Mouse (Mus musculus): ENCODE measurements at regions not wholly inside any gene's neighbourhood (a gene's known extent, or its start where the extent isn't known, plus 50 kb on each side); places are given as distances from the start of the nearest gene placed in this dataset.

DNA sequence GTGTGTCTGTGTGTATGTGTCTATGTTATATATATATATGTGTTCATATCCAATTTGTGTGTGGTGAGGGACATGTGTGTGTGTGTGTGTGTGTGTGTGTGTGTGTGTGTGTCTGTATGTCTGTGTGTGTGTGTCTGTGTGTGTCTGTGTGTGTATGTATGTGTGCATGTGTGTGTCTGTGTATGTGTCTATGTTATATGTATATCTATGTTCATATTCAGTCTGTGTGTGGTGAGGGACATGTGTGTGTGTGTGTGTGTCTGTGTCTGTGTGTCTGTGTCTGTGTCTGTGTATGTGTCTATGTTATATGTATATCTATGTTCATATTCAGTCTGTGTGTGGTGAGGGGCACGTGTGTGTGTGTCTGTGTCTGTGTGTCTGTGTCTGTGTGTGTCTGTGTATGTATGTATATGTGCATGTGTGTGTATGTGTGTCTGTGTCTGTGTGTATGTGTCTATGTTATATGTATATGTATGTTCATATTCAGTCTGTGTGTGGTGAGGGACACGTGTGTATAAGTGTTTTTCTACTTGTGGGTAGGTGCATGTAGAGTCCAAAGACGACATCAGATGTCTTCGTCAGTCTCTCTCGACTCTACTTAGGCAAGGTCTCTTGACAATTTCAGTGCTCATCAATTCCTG is 370.5 kb upstream of the Slc7a11 start:
- DNase-seq (ENCODE audit: low spot score in 2 of 2), result no peak

DNA sequence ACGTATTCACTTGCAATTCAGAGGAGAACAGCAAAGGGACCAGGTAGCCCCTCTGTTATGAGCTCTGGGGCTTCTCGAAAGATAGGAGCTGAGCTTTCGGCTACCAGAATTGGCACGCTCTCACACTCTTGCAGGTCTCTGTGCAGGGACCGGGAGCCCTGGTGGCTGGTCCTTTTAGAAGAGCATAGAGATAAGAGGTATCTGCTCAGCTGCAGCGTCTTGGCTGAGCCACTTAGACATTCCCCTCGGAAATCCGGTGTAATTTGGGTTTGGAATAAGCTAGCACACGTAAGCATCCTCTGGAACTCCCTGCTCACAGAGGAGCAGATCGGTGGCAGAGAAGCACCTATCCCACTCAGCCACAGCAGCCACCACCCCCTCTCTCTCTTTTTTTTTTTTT is 372.3 kb upstream of the Slc7a11 start:
- DNase-seq (ENCODE audit: low spot score in 2 of 2), result no peak

DNA sequence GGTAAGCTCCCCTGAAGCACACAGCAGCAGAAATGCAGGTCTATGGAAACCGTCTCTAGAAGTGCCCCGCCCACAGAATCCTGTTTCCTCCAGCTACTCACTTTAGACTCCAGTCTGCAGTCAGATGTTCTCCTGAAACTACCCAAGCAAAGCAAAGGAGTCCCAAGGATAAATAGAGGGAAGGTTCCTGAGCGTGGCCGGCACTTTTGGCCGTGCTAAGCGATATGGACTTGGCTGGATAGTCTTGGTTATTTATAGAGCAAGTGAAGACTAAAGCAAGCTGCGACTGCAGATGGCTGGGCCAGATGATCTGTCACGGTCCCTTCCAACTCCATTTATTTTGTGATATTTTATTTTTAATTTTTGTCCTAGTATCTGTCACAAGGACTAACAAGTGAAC is 373.1 kb upstream of the Slc7a11 start:
- DNase-seq (ENCODE audit: low spot score in 2 of 2), result no peak

DNA sequence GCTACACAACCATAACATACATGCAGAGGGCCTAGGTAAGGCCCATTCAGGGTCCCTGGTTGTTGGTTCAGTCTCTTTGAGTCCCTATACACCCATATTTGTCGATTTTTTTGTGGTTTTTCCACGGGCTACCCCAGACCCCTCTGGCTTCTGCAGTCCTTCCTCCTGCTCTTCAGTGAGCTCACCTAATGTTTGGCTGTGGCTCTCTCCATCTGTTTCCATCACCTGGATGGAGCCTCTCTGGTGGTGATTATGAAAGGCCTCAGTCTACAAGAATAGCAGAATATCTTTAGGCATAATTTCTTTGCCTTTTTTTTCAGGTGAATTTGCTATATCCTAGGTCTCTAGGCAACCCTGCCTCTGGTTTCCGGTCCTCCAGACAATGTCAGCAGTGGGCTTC is 373.9 kb upstream of the Slc7a11 start:
- no peak for DNase-seq (ENCODE audit: low spot score in 2 of 2)

DNA sequence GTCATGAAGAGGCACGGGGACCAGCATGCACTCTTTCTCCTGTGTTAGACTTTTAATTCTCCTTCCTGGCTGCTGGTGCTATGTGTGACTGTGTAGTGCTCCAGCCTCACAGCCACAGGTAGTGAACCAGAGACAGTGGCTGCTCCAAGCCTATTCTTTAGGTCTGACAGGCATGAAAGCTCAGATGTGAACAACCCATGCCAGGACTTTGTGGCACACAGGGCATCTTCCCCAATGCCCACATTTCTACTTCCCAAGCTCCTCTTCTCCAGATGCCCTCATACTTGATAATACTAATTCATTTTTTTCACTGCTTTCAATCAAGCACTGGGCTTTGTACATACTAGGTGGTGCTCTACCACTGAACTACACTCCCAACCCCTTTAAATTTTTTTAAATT is 377.4 kb upstream of the Slc7a11 start:
- DNase-seq (ENCODE audit: low spot score in 2 of 2), result no peak

DNA sequence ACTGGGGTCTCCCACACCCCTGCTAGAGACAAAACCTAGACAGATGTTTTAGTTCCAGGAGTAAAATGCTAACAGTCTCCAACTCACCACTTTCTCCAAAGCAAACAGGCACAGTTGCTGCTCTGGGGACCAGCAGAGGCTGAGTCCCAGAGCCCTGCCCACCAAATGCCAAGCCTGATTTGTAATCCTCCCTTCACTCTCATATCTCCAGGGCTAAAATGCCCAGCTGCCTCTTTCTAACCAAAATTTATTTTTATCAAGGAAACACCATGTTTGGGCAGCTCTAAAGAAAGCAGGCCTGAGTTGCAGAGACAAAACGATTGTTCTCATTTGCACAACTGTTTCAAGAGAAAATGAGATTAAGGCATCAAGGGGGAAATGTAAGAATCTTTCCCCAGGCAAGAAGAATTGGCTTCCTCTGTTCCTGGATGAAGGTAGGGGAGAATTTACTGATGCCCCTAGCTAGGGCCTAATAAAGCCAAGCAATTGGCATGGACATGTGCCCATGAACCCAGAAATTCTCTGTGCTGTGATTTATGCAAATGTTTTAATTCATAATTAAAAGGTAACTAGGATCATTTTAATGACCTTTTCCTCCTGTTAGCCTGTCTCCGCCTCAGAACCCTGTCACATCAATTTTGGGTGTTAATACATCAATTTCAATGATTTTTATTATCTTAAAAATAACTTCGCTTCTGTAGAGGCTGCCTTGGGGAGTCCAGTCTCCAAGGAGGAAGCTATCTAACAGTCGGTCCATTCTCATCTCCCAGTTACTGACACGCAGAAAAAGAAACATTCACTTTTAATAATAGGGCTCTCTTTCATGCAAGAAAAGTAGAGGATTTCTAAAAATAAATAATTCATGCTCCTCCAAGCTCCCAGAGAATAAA is 382.4 kb upstream of the Slc7a11 start:
- no peak for DNase-seq (ENCODE audit: low spot score in 2 of 2)

DNA sequence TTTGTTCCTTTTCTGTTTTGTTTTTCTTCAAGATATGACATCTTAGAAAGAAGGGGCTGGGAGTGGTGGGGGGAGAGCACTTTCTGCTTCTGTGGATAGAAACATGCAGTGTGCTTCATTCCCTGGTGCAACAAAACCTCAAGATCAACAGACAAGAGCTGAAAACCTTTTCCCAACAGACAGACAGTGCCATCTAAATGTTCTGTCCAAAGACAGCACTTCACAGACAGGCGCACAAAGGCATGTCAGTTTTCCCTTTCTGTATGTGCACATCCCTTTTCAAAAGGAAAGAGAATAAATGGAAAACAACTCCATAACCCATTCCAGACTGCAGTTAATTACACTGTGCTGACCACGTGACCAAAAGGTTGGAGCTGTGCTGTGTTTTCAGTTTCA is 383.0 kb upstream of the Slc7a11 start:
- DNase-seq (ENCODE audit: low spot score in 2 of 2), result no peak

DNA sequence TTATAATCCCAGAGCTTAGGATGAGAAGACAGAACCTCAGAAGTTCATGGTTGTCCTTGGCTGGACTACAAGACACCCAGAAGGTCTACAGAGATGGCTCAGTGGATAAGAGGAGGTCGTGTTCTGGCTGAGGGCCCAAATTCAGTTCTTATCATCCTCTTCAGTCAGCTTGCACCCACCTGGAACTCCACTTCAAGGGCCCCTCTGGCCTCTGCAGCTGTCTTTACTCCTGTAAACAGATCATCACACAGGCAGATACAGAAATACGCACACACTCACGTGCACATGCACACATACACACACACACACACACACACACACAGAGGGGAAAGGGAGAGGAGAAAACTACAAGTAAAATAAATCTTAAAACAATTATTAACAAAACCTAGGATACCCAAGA is 385.8 kb upstream of the Slc7a11 start:
- DNase-seq (ENCODE audit: low spot score in 2 of 2), result no peak

DNA sequence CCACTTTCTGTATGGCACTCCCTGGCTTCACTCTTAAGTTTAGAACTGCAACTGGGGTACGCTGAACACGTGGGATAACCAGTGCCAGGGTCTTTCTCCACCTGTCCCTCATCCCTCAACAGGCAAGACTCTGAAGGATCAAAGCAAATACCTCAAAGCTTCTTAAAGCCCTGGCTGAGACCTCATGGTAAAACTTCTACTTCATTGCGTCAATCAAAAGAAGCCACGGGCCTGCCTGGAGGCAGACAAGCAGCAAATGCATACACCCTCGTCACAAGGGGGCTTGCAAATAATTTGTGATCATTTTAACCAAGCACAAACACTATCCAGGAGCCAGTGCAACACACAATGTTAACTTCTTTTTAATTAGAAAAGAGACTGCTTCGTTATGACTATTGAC is 387.0 kb upstream of the Slc7a11 start:
- no peak for DNase-seq (ENCODE audit: low spot score in 2 of 2)

DNA sequence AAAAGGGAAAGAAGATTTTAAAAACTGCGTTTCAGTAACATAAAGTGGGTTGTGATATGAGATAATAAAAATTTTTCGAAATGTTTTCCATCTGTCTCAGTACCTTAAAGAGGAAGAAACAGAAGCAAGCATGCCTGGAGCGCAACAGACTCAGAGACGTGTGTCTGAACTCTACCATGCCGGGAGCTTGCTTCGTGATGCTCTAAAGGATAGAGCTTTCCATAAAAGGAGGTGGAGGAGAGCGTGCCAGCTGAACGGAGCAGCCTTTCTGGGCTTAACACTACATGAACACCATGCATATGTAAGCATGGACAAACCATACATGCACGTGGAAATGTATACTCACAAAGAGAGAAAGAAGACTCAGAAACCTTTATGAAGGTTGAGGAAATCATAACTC is 387.5 kb upstream of the Slc7a11 start:
- no peak for DNase-seq (ENCODE audit: low spot score in 2 of 2)

DNA sequence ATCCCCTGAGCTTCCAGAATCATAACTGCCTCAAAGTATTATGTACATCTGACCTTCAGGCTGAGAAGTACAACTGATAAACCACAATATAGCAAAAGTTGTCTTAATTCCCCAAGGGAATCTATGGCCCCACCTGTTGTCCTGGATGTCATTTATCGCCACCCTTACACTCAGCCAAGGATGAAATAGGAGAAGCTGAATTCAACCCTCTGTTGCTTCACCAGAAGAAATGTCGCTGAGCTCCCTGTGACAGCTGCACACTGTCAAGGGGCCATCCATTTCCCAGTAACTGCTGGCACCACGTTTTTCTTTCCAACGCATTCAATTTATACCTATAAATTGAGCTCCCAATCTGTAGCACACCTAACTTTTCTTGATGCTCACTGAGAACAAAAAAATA is 382.0 kb upstream of the Noct start:
- no peak for DNase-seq (ENCODE audit: low spot score in 2 of 2)

DNA sequence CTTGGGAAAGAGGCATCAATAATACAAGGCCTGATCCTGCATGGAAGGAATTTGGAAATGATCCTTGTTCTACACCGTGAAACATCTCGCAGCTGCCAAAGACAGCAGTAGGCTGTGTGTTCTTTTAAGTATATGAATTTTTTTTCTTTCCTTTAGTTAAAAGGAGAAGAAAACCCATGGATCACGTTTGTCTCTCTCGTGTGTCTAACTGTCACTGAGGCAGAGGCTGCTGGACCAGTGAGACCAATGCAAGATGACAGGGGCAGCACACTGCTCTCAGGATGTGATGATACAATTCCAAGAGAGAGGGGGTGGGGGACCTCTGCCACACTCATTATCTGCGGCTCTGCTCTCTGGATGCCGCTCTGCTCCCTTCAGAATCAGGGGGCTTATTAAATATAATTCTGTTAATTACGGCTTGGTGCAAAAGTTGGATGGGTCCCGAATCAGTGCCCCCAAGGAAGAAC is 379.4 kb upstream of the Noct start:
- no peak for DNase-seq (ENCODE audit: low spot score in 2 of 2)

DNA sequence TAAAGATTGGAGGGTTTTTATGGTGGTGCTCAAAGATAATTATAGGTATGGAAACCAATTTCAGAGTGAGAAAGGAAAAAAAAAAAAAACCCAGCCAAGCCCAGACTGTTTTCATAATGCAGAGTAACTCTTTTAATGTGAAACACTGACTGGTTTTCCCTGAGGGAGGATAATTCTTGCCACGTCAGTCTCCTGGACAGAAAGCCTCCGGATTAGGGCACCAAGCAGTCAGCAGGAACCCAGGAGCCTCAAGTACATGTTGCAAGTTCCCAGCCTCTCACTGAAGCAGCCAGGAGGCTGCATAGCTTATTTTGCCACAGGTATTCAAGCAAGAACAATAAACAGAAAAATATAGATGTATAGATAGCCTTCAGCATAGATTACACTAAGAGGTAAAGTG is 378.9 kb upstream of the Noct start:
- no peak for DNase-seq (ENCODE audit: low spot score in 2 of 2)

DNA sequence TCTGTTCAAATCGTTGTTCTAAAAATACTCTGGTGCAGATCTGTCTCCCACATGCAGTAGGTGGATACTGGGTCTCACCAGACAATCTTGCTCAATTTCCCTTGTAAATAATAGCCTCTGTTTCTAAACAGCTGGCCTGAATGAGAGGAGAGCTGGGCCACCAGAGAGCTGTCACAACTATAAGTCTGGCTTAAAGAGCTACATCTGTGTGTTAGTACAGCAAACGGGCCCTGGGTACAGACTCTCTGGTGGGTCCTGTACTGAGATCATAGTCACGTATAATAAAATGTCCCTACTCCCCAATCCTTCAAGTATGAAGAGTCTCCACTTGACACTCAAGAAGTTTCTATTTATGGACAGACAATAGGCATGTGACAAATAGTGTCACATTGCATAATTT is 375.7 kb upstream of the Noct start:
- no peak for DNase-seq (ENCODE audit: low spot score in 2 of 2)

DNA sequence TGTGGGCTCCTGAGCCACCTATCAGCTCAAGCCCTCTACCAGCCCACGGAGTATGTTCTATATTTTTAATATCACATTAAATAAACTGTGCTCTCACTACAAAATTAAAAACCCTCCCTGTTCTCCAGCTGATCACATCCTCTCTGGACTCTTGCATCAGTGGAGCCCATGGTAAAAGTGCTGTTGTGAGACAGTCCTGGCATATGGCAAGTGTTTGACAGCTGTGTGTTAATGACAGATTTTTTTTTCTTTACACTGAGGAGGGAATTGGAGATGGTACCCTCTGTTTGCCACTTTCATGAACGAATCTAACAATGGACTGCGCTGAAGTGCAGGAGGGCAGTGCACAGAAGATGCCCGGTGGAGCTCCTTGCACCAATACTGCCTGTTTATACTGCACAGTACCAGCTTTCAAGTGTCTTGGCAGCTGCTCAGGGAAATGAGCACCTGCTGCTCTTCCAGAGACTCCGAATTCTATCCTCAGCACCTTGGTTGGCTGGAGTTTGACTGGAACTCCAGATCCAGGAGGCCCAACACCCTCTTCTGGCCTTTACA is 373.1 kb upstream of the Noct start:
- DNase-seq (ENCODE audit: low spot score in 2 of 2), result no peak

DNA sequence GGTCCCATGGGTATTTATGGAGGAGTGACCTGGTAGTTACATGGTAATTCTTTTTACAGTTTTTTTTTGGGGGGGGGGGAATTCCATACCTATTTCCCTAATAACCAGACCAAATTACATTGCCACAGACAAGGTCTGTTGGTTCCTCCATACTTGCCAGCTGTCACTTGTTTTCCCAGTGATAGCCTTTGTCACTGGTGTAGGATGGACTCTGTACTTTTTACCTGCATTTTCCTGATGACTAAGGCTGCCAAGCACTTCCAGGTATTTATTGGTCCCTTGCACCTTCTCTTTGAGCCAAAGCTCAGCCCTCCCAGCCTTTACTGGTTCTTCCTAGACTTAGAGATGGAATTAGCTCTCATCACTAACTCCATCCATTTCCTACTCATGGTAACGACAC is 357.1 kb upstream of the Noct start:
- no peak for DNase-seq (ENCODE audit: low spot score in 2 of 2)

DNA sequence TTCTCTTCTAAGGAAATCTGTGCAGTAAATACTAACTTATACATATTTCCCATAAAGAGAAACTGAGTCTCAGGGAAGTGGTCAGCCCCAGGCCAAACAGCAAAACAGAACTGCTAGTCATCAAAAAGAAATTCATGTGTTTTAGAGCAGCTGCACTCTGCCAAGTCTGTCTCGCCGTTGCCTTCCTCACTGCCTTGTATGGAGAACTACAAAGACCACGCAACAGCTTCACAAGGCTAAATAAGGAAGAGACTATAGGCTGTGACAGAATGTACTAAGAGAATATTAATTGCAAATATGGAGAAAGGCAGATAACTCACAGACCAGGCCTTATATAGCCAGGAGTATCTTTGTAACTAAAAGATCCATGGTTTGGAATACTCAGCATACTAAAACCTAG is 355.0 kb upstream of the Noct start:
- no peak for DNase-seq (ENCODE audit: low spot score in 2 of 2)

DNA sequence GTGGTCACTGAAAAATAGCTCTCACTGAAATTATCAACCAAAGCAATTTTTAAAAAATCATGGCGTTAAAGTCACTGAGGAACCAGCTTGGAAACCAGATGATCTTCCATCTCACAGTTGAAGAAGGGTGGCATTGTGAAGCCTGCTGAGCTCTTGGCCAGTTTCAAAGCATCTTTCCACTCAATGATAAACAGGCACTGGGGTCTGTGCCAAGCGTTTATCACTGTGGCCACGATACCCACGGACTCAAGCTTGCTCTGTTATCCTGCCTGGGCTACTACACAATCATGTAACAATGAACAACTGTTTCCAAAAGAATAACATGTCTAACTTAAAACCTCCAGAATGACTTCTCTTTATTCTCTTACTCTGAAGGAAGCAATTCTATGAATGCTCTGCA is 345.2 kb upstream of the Noct start:
- no peak for DNase-seq (ENCODE audit: low spot score in 2 of 2)

DNA sequence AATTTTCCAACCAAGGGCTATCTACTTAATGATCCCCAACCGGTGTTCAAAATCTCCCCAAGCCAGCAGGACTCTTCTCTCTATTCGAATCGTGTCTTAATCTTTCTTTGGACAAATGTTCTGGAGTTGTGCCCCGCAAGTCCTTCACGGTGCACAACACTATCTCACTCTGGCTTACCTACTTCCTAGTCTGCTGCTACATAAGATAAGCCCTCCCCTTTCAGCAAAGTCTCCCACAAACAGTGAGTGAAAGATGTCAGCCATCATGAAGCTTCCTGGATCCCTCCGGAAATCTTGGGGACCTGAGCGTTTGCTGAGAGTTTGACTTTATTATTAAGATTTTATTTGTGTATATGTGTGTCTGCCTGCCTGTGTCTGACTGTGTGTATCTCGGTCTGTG is 344.7 kb upstream of the Noct start:
- DNase-seq (ENCODE audit: low spot score in 2 of 2), result no peak

DNA sequence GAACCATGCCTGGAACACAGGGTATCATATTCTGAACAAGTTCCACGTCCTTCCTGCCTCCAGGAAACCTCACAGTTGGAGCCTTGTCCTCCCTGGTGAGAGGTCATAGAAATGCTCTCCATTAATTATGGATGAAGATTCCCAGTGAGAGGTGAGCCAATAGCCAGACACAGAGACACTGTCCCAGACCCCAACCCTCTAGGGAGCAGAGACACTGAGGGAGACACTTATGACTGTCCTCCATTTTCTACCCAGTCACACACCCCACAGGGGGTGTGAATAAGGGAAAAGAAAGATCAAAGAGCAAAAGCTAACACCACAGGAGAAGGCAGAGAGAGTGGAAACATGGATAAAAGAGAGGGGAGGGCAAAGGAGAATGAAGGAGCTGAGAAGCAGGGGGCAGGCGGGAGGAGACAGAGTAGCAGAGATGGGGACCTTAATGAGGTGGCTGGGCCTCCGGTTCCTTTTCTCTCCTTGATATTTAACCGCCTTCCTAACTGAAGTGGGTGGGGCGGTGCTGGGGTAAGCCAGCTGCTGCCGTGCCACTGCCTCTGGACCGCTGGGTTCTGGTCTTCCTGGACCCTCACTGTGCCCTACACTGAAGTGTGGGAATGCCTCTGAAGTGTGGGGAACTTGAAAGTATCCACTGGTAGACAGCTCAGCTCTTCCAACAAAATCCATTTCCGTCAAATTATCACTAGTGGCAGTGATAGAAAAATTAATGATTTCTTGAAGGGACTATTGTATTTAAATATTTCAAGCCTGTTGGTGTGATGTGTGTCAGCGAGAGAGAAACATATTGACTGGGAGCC is 342.6 kb upstream of the Noct start:
- DNase-seq (ENCODE audit: low spot score in 2 of 2), result no peak

DNA sequence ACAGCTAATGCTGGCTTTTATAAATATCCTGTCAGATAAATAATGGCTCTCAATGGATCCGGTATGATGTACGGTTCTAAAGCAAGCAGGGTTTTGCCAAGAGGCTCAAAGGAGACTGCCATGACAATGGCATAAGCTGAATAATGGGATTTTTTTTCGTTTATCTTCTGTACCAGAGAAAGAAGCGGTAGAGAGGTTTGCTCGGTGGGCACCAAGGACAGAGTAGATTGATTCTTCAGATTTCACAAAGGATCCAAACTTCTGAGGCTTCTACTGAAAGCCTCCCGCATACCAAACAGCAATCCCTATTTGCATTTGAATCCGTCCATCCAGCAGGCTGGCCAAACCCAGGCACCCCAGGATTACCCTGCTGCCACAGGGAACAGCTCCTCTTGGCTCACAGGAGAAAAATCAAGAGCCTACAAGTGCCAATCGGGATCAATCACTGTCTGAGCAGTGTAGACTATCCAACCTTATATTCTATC is 342.0 kb upstream of the Noct start:
- DNase-seq (ENCODE audit: low spot score in 2 of 2), result no peak

DNA sequence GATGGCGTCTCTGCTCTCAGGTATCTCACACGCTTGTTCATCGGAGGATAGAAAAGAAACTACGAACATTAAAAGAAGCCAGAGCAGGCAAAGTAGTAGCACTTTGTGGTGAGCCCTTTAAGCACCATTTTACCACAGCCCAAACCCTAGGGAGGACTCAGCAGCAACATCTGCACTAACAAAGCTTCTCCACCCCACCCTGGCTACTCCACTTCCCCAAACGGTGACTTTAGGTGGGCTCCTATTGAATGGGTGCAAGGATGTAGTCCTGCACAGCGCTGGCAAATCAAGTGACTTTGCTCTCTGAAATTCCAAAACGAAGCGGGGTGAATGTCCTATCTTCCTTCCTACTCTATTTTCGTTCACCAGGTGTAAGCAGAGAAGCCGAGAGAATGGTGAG is 337.9 kb upstream of the Noct start:
- no peak for DNase-seq (ENCODE audit: low spot score in 2 of 2)

All from natural killer cell, adult 2 months (primary cell).